Mouse (Mus musculus): Measurements from ENCODE around the gene Epb41l4b. TPM values are rescaled to one million over a fixed set of nuclear protein-coding genes. Genes with fewer than 3 reads are reported as not detected.

Gene Epb41l4b
- total and polyA plus RNA-seq, 2 experiments from 2014 or later: 3.2 to 14.9 TPM

GRCm38 (mm10) chr4:57116278-57116677 lies 27.0 kb downstream of the Epb41l4b start:
- no peak overlapping the region for H3K4me3 ChIP-seq (ENCODE audit: low read depth, low read length)
- no peaks in the 10 kb centered on the region for H3K36me3 ChIP-seq (ENCODE audit: insufficient read depth, low read length)
- WGBS: 94% methylated on average over 6 of the region's 6 CpGs
- no peak overlapping the region for H3K9ac ChIP-seq (replicated peaks; ENCODE audit: low read length, poor library complexity, severe bottlenecking)
- DNase-seq (ENCODE audit: low spot score) (no peak), ATAC-seq (ENCODE audit: low FRiP score) (no peak)
- H3K27ac ChIP-seq (ENCODE audit: low read depth, low read length): no peak overlapping the region
- no peaks in the 10 kb centered on the region for H3K4me1 ChIP-seq (ENCODE audit: insufficient read depth, low read length)
- no peak overlapping the region for H3K4me2 ChIP-seq (ENCODE audit: low read depth, low read length, poor library complexity, severe bottlenecking)
- H3K9me3 ChIP-seq (ENCODE audit: low read length): no peaks in the 10 kb centered on the region
- no peaks in the 10 kb centered on the region for H3K27me3 ChIP-seq (ENCODE audit: insufficient read depth, low read length)
- no peak for TF ChIP-seq CTCF (IDR thresholded peaks at IDR 0.05)

- WGBS: 74% methylated on average over 19 of the region's 19 CpGs
- Histone ChIP-seq H3K4me1 (ENCODE audit: insufficient read depth, low read length) (no peaks in the 10 kb centered on the region), H3K36me3 (ENCODE audit: insufficient read depth, low read length) (no peaks in the 10 kb centered on the region), H3K4me2 (ENCODE audit: low read depth, low read length, poor library complexity, severe bottlenecking) (no peak overlapping the region), H3K9ac (replicated peaks; ENCODE audit: low read length, poor library complexity, severe bottlenecking) (no peak overlapping the region), H3K9me3 (ENCODE audit: low read length) (no peaks in the 10 kb centered on the region), H3K27me3 (ENCODE audit: insufficient read depth, low read length) (no peaks in the 10 kb centered on the region), H3K27ac (ENCODE audit: low read depth, low read length) (no peak overlapping the region), H3K4me3 (ENCODE audit: low read depth, low read length) (no peak overlapping the region)
- TF ChIP-seq CTCF (IDR thresholded peaks at IDR 0.05): no peak
- DNase-seq (ENCODE audit: low spot score) (no peak), ATAC-seq (ENCODE audit: low FRiP score) (no peak)
Measured at GRCm38 (mm10) chr4:57114617-57115592, 28.3 kb downstream of the Epb41l4b start.

GRCm38 (mm10) chr4:57113472-57114216 lies 29.6 kb downstream of the Epb41l4b start:
- no peak for DNase-seq (ENCODE audit: low spot score)
- no peaks in the 10 kb centered on the region for H3K27me3 ChIP-seq (ENCODE audit: insufficient read depth, low read length)
- H3K27ac ChIP-seq (ENCODE audit: low read depth, low read length): no peak overlapping the region
- H3K4me1 ChIP-seq (ENCODE audit: insufficient read depth, low read length): no peaks in the 10 kb centered on the region
- no peaks in the 10 kb centered on the region for H3K9me3 ChIP-seq (ENCODE audit: low read length)
- no peak for TF ChIP-seq CTCF (IDR thresholded peaks at IDR 0.05)
- ATAC-seq (ENCODE audit: low FRiP score): no peak
- no peak overlapping the region for H3K4me3 ChIP-seq (ENCODE audit: low read depth, low read length)
- H3K4me2 ChIP-seq (ENCODE audit: low read depth, low read length, poor library complexity, severe bottlenecking): no peak overlapping the region
- 68% methylated on average over 7 of the region's 7 CpGs for WGBS
- H3K36me3 ChIP-seq (ENCODE audit: insufficient read depth, low read length): no peaks in the 10 kb centered on the region
- no peak overlapping the region for H3K9ac ChIP-seq (replicated peaks; ENCODE audit: low read length, poor library complexity, severe bottlenecking)

GRCm38 (mm10) chr4:57111992-57112540 lies 31.2 kb downstream of the Epb41l4b start:
- TF ChIP-seq CTCF (IDR thresholded peaks at IDR 0.05): no peak
- WGBS: 91% methylated on average over 11 of the region's 11 CpGs
- Histone ChIP-seq H3K4me1 (ENCODE audit: insufficient read depth, low read length) (no peaks in the 10 kb centered on the region), H3K9ac (replicated peaks; ENCODE audit: low read length, poor library complexity, severe bottlenecking) (no peak overlapping the region), H3K4me2 (ENCODE audit: low read depth, low read length, poor library complexity, severe bottlenecking) (no peak overlapping the region), H3K9me3 (ENCODE audit: low read length) (no peaks in the 10 kb centered on the region), H3K27me3 (ENCODE audit: insufficient read depth, low read length) (no peaks in the 10 kb centered on the region), H3K4me3 (ENCODE audit: low read depth, low read length) (no peak overlapping the region), H3K27ac (ENCODE audit: low read depth, low read length) (no peak overlapping the region), H3K36me3 (ENCODE audit: insufficient read depth, low read length) (no peaks in the 10 kb centered on the region)
- no peak for ATAC-seq (ENCODE audit: low FRiP score)
- DNase-seq (ENCODE audit: low spot score): no peak

GRCm38 (mm10) chr4:57111411-57111810 lies 31.8 kb downstream of the Epb41l4b start:
- ATAC-seq (ENCODE audit: low FRiP score) (no peak), DNase-seq (ENCODE audit: low spot score) (no peak)
- H3K27me3 ChIP-seq (ENCODE audit: insufficient read depth, low read length): no peaks in the 10 kb centered on the region
- no peaks in the 10 kb centered on the region for H3K9me3 ChIP-seq (ENCODE audit: low read length)
- H3K4me2 ChIP-seq (ENCODE audit: low read depth, low read length, poor library complexity, severe bottlenecking): no peak overlapping the region
- no peak for TF ChIP-seq CTCF (IDR thresholded peaks at IDR 0.05)
- no peak overlapping the region for H3K4me3 ChIP-seq (ENCODE audit: low read depth, low read length)
- H3K9ac ChIP-seq (replicated peaks; ENCODE audit: low read length, poor library complexity, severe bottlenecking): no peak overlapping the region
- H3K36me3 ChIP-seq (ENCODE audit: insufficient read depth, low read length): no peaks in the 10 kb centered on the region
- no peak overlapping the region for H3K27ac ChIP-seq (ENCODE audit: low read depth, low read length)
- H3K4me1 ChIP-seq (ENCODE audit: insufficient read depth, low read length): no peaks in the 10 kb centered on the region
- WGBS: 91% methylated on average over 4 of the region's 4 CpGs
